Mouse (Mus musculus) megakaryocyte, adult 5-6 weeks (primary cell): Measurements from ENCODE around the gene Ptprd. TPM values are rescaled to one million over a fixed set of nuclear protein-coding genes. Genes with fewer than 3 reads are reported as not detected.
"Not testable (repeated sequence)": the region's sequence is repeated elsewhere in the genome, so short reads cannot be mapped to it uniquely, and the experiment has no call there.

Experiments used
- ATAC-seq: 2 replicates; pipeline ENCODE4 v1.8.0; 2016; ENCODE audit warnings: mild to moderate bottlenecking, inconsistent platforms; ENCODE audit not compliant: poor library complexity, severe bottlenecking
- total RNA-seq, 2 experiments: library from RNA; stranded (forward) in 1 of 2; stranded (reverse) in 1 of 2; fragments of 153-499, 151-499 nt in 1 of 2; fragments of 221-1000, 200-1000 nt in 1 of 2; gene quantifications; 2 replicates each; pipeline versions ENCODE4 v1.2.3 to v1.2.4; 2015 to 2017

Gene Ptprd
- total RNA-seq, 2 experiments from 2014 or later: 0.04 to 0.29 TPM

DNA sequence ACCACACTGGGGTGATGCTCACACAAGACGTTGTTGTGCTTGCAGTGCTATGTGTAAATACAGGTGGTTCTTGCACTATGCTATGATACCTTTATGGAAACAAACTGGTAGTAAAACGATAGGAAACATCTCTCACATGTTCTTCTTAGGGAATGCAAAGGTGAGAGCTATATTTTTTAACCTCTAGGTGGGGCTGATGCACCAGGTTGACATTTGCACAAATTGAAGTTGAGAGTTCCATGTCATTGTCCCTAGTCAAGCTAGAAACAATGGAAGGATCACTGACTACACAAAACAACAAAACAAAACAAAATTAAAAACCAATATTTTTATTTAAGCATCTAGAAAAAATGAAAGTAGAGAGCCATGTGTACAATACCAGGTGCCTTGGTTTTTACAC lies 250.1 kb downstream of the Ptprd start:
- no peak for ATAC-seq

DNA sequence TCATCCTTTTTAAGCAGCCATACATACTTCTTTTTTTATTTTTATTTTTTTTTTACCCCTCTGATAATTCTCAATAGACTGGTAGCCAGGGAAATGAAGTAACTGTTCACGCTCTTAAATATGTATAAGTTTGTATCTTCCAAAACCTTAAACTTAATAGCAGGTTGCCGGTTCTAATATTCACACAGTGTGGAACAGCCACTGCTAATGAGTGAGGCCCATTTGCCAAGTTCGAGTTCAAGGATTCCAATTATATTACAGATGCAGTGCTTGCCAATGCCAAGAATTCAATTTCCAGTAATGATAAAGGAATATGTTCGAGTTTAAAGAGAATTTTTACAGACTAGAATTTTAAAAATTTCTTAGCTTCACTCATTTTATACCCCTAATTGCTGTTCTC lies 322.3 kb downstream of the Ptprd start:
- ATAC-seq: no peak

DNA sequence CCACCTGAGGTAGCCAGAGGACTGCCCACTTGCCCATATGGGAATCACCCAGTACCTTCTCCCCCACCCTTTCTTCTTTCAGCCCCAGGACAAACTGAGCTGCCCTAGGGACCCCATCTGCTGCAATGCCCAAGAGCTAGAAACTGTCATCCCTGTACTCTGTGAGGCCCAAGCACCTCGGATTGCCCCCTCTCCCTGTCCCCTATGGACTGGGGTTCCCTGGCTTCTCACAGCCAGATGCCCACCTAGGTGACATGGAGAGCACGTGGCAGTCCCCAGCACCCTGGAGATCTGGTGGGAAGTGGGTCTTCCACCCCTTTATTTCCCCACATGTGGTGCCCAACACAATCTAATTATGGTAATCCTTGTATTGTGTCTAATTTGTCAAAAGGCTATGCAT lies 331.5 kb downstream of the Ptprd start:
- ATAC-seq: no peak

DNA sequence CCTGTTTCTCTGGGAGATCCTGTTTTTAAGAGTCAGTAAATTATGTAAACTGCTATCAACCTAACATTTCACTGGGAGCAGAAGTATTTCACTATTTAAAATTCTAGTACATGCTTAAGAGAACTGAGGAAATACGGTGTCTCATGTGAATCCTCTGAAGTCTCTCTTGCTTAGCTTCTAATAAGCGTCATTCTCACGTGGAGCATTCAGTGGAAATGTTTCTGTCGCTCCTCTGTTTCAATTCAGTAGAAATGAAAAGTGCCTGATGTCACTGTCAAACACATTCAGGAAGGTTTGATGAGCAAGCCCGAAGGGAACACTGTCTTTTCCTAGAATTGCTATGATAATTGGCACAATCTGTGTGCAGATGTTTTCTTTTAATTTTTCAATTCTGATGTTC lies 350.5 kb downstream of the Ptprd start:
- no peak for ATAC-seq

DNA sequence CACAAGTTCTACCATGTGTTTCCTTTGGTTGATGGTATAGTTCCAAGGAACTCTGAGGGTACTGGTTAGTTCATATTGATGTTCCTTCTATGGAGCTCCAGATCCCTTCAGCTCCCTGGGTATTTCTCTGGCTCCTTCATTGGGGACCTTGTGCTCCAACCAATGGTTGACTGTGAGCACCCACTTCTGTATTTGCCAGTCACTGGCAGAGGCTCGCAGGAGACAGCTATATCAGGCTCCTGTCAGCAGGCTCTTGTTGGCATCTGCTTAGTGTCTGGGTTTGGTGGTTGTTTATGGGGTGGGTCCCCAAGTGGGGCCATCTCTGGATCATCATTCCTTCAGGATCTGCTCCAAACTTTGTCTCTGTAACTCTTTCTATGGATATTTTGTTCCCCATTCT lies 414.4 kb downstream of the Ptprd start:
- not testable (repeated sequence) for ATAC-seq

DNA sequence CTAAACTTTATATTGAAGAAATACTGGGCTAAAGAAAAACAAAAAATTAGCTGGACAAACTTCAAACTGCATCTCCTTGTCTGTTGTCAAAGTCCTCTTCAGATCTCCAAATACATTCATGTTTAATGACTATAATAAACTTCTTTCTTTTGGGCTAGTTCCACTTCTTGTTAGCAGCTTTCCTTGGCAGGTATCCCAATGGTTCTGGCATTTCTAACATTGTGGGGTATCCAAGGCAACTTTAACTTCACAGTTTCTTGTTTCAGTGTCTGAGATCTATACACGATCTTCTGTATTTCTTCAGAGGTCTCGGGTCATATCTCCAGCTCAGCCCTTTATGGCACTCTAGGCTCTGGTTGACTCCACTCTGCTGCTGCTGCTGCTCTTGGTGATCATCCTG lies 434.5 kb downstream of the Ptprd start:
- ATAC-seq: no peak

DNA sequence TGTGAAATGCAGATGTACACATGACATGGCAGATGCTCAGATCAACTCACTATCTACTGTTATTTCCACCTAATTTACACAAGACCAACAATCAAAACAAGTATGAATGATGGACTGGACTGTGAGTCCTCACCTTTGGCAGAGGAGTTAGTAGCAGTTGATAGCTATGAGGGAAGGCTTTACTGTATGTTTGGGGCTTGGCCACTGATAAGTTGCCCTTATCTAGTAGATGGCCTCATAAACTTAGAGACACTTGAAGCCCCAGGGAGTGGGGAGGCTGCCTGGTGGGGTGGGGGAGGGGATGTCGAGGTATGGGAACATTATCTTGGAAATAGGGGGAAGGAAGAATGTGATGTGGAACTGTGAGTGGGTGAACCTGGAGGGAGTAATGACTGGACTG lies 448.0 kb downstream of the Ptprd start:
- ATAC-seq: no peak

DNA sequence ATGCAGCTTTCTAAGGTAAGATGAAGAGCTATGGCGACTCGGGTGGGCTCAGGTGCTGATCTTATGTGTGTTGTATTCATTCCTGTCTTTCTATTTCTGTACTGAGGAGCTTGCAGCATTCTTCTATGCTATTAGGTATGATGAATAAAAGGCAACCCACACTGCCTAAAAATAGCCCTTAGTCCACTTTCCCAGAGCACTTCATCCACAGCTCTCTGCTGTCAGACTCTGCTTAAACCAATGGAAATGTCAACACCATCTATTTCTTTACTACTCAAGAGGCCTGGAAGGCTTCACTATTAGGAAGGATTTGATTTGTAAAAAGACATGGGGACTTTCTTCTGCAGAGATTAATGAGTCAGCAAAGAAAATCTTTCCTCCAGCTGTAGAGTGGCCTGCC lies 468.4 kb downstream of the Ptprd start:
- ATAC-seq: no peak

DNA sequence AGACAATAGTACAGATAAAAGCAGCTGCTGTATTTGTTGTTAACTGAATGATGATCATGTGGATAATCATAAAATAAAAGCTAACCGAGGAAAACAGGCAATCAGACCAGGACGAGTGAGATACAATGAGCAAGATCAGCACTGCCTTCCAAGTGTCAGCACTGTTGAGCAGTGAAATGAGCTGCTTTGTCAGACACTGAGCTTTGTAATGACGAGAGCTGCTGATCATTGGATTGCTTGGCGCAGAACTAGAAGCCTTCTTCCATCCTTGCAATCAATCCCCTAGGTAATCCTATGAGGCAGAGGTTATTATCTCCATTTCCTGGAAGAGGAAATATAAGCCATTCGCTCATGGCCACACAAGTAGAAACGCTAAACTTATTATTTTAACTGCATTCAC lies 489.9 kb downstream of the Ptprd start:
- ATAC-seq: no peak

DNA sequence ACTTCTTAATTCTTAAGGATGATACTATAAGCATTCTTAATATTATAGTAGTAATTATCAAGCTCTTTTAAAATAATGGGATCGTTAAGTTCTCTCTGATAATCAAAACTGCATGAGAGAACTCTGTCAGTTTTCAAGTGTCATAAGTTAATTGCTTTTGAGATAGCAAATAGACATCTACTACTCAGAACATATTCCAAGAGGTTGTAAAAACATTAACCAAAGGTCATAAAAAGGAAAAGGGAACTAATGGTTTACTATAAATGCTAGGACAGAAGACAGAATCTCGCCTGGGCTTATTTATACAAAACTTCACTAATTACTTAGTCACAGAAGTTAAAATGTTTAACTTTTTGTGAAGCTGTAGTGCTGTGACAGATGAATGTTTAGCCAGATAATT lies 494.0 kb downstream of the Ptprd start:
- ATAC-seq: no peak

DNA sequence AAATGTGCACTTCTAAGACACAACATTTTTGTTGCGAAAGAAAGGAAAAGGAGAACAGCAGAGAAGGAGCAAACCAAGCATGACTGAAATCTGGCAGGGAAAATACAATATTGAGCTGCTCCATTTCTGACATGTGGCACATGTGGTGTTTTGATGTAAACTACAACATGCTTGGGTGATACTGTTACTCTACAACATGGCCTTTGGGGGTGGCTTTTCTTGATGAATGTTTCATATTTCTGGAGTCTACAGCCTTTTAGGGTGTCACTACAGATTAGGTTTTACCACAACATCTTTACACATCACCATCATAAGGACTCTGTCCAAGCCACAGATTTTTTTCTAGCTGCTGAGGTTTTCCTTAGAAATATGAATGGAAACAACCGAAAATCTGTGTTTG lies 501.5 kb downstream of the Ptprd start:
- ATAC-seq: no peak

DNA sequence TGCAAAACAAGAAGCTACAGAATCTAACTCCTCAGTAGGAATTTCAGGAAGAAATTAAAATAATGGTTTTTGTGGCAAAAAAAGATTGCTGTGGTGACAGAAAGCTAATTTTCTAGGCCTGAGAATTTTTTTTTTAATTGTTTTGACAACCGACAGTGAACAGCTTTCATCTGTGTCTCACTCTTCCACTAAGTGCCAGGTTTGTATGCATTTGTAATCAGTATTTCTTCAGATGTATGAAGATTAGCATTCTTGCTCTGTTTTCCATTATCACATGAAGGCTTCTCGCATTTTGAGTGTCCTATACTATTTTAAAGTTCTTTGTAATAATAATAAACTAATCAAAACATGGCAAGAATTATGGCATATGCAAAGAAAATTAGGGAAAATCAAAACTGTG lies 513.5 kb downstream of the Ptprd start:
- no peak for ATAC-seq

DNA sequence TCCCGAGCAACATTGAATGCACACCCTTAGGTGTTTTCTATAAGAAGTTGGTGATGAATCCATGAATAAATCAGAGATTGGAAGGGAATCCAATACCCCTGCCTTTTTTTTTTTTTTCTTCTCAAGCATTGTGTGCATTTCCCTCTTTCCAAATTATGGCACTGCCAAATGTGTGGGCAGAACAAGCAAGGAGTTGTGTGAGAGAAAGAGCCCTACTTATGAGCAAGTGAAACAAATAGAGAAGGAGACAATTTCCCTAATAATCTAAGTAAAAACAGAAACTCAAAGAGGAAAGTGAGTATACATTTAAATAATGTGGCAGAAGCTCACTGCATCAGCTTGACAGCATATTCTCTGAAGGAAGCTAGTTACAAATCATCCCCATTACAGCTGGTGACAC lies 536.0 kb downstream of the Ptprd start:
- no peak for ATAC-seq

DNA sequence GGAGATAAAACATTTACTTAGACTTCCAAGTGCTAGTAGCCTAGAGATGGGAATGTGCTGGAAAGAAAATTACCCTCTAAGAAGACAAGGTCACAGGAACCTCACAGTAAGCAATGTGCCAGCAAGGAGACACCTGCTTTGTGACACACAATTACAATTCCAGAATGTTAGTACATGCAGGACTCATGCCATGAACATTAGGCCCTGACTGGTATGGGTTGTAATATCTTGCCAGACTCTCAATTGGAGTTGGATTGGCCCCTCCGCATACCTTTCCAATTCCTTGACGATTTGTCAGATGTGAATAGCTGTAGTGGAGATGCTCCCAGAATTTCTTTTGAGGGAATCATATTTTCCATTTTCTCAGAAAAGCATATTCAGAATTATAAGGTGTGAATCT lies 547.0 kb downstream of the Ptprd start:
- no peak for ATAC-seq

DNA sequence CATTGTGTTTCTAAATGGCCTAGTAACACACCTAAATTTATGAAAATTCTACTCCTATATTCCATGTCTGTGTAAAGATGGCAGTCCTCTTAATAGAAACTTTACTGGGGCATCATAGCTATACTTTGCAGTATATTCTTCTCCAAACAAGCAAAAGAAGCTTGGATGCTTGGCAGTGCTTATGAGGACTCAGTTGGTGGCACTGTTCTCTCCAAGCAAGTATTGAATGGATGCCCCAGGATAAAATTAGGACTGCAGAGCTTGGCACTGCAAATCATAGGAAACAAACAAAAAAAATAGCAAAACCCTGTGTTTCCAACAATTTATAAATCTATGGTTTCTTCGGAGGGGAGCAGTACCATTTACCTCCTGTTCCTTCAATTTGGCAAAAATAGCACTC lies 549.5 kb downstream of the Ptprd start:
- ATAC-seq: no peak

DNA sequence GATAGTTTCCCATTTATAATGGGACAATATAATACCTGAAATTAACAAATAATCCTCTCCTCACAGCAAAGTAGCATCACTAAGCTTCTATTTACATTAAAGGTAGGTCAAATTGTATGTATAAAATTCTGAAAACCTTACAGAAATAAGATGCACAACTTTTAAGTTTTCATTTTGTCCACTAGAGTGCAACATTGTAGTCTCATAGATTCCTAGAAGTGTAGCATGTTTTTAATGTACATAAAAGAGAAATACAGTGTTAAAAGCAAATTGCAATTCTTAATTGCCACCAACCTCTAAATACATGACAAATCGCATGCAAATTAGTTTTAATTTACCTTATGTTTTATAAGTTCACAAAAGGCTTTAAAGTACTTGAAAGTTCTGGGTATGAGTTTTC lies 556.1 kb downstream of the Ptprd start:
- ATAC-seq: no peak

DNA sequence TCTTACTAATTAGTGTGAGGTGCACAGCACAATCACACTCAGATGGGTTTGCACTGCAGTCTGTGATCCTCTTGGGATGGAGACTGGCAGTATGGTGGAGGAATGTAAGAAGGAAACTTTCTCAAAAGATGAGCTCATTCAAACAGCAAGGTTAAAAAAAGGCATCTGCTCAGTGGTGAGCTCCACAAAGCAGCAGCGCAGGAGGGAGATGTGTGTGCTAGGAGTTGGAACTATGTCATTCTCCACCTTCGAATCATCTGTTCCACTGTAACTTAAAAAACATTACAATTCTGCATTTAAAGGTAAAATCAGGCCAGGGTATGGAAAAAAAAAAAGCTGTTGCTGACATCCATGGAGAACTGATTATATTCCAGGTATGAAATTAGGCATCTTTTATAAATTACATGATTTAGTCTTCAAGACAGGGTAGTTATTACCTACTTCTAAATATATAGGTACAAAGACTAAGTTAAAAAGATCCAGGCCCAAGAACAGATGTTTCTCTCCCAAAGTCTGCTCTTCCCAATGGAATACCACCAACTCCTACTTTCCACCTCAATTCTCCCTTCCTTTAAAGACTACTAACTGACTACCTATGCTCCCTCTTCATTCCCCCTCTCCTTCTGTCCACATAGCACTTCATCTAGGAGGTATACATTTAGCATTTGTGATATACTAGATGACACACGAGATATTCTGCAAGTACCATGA lies 562.0 kb downstream of the Ptprd start:
- ATAC-seq: no peak

DNA sequence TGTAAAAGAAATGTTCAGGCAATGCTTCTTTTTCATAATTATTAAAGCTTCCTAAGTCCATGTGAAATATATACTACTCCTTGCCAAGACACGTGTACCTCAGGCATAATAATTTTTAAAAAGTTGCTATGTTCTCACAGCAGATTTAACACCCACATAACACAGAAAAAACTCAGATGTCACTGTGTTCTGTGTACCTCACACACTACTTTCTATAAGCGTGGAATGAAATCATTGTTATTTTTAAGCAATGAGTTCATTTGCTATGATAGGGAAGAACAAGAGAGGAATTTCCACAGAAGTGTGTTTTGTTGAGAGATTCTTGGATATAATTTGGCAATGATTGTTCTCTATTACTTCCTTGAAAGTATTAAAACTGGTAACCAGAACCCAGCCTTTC lies 562.9 kb downstream of the Ptprd start:
- ATAC-seq: no peak

DNA sequence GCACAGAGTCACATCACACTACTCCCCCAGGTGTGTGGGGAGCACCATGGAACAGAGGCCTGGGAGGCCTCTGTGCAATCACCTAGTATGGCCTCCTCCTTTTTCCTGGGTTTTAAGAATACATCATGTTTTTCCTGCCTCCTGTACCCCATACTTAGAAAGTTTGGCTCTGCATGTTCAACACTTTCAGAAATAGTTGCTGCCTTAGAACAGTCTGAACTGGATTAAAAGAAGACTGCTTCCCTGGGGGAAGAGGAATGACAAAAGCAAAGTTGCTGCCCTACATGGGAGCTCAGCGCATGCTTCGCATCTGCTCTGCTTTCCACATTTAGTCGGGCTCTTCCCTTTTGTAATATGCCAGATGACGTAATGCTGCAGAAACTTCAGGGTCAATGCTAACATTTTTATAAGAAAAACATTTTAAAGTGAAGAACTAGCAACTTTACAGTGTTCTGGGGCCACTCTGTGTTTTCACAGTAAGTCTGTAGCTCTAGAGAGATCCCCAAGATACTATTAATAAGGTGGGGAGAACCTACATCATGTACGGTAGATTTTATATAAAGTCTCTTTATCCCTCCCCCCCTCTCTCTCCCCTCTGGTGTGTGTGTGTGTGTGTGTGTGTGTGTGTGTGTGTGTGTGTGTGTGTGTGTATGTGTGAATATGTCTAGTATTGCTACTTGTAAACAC lies 564.2 kb downstream of the Ptprd start:
- no peak for ATAC-seq

DNA sequence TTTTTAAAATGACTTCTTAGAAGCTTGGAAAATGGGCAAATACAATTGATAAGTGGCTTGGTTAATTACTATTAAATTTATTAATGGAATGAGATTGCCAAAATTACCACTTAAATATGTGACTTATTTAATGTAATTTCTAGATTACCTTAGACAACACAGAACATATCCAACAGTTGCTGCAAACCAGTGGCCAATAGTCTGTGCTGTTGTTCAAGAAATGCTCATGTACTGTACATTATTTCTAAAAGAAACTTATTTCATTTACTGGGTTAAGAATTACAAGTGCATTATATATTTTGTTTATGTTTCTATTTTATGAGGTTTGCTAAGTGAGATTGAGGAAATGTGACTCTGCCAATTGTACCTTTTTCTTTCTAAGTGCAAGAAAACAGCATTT lies 567.3 kb downstream of the Ptprd start:
- ATAC-seq: no peak

DNA sequence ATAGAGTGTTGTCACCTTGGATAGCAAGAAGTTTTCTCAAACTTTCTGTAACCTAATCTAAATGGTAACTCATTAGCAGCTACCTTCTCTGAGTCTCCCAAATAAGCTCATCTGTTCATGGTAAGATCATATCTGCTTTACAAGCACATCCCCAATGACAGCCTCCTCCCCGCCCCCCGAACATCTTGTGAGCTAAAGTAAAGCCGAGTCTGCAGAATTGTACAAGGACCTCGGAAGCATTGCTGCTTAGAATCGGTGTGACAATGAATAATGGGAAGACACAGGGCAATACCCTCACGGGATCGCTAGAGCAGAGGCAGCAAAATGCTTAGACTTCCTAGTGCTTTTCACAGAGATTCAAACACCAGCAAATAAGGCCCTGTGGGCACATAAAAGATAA lies 571.7 kb downstream of the Ptprd start:
- no peak for ATAC-seq

DNA sequence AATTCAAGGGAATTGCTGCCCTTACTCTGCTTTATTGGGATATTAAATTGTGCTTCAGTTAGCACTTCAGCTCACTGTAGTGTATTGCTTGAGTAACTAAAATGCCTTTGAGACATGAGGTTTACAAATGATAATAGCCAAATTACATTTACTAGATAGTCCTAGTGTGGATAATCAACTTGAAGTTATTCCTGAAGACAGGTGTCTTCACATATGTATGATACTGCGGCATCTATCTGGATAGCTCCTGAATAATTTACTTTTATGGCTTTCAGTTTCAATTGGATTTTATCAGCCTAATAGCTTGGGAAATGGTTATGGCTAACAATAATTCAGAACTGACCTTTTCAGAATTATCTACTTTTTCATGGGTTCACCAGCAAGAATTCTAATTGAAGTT lies 598.6 kb downstream of the Ptprd start:
- no peak for ATAC-seq

DNA sequence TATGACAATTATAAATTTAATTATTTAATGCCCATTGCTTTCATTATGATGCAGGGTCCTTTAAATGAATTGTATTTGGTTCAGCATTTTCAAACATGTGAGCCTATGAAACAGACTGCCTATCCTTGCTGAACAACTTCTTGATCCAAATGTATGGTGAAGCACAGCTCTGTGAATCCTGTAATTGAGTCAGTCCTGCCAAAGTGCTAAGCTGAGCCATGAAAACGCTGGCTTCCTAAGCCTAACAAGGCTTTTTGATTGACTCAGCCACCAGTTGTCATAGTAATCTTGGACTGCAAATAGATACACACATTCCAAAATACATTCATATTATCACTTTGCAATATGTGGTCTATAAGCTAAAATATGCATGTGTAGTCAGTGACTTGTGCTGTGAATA lies 625.1 kb downstream of the Ptprd start:
- ATAC-seq: no peak
